Mouse (Mus musculus) embryo, embryonic 10 days (tissue): ENCODE measurements around the gene Clec5a.
A peak's percentile ranks its signal among the peaks of the same experiment; 100 is the strongest.
"Not testable (repeated sequence)": the region's sequence is repeated elsewhere in the genome, so short reads cannot be mapped to it uniquely, and the experiment has no call there.

Experiments used
- DNase-seq: peaks from one replicate; pipeline ENCODE4 v3.0.0-alpha.2; 2015; ENCODE audit warnings: low spot score

The Clec5a gene

GRCm38 (mm10) chr6:40585645-40586044 is at the start of gene Clec5a:
Gene Clec5a, minus strand, starts transcription at chr6:40585821.
- no peak for DNase-seq

GRCm38 (mm10) chr6:40634640-40635071 is 49.0 kb upstream of the Clec5a start:
- no peak for DNase-seq

GRCm38 (mm10) chr6:40628406-40629000 is 42.9 kb upstream of the Clec5a start, which contains the start of gene Mgam:
Gene Mgam, plus strand, starts transcription at chr6:40628831.
- DNase-seq = no peak

GRCm38 (mm10) chr6:40626111-40626510 is 40.5 kb upstream of the Clec5a start:
- no peak for DNase-seq

GRCm38 (mm10) chr6:40617965-40618364 is 32.3 kb upstream of the Clec5a start:
- peak; percentile 84 for DNase-seq

- no peak for DNase-seq
These were observed 27.7 kb upstream of the Clec5a start, which contains the start of gene Tas2r138 for GRCm38 (mm10) chr6:40613260-40613852. Gene Tas2r138, minus strand, starts transcription at chr6:40613310.

GRCm38 (mm10) chr6:40610244-40610643 is 24.6 kb upstream of the Clec5a start:
- no peak for DNase-seq

GRCm38 (mm10) chr6:40607431-40607830 is 21.8 kb upstream of the Clec5a start:
- no peak for DNase-seq

GRCm38 (mm10) chr6:40598546-40598945 is 12.9 kb upstream of the Clec5a start:
- not testable (repeated sequence) for DNase-seq

- no peak for DNase-seq
These were observed 9.4 kb upstream of the Clec5a start for GRCm38 (mm10) chr6:40594804-40595550.

GRCm38 (mm10) chr6:40588346-40588745 is 2.7 kb upstream of the Clec5a start:
- DNase-seq = no peak

- DNase-seq = no peak
These were observed 1.3 kb downstream of the Clec5a start for GRCm38 (mm10) chr6:40584336-40584735.

GRCm38 (mm10) chr6:40576305-40576704 is 9.3 kb downstream of the Clec5a start:
- no peak for DNase-seq

- DNase-seq = no peak
These were observed 12.0 kb downstream of the Clec5a start for GRCm38 (mm10) chr6:40573618-40574017.

- DNase-seq = no peak
These were observed 16.4 kb downstream of the Clec5a start, which contains the start of gene Olfr460 for GRCm38 (mm10) chr6:40569187-40569586. Gene Olfr460, plus strand, starts transcription at chr6:40569487.

GRCm38 (mm10) chr6:40554950-40555349 is 30.7 kb downstream of the Clec5a start, which contains the start of gene Olfr461:
Gene Olfr461, minus strand, starts transcription at chr6:40555050.
- DNase-seq = no peak

- DNase-seq = no peak
These were observed 40.9 kb downstream of the Clec5a start for GRCm38 (mm10) chr6:40544690-40545089.
